In genomic region chr12:53146460-53147050, GRCm38 (mm10) we compare ENCODE assay signal across 8 mouse cellular contexts.
A peak's percentile ranks its signal among the peaks of the same experiment; 100 is the strongest.
DNase-seq lines count a peak whose midpoint lies in the region; TF ChIP-seq lines count a peak whose summit lies in the region.

No protein-coding gene starts in this region.

- no peak for TF ChIP-seq POLR2A in brain, embryonic 14.5 days (IDR thresholded peaks at IDR 0.05; ENCODE audit: borderline replicate concordance, extremely low read depth, insufficient read depth, insufficient read length, poor library complexity, severe bottlenecking)

- TF ChIP-seq CTCF in brain, embryonic 14.5 days (IDR thresholded peaks at IDR 0.05; ENCODE audit: borderline replicate concordance, extremely low read depth, insufficient read depth, insufficient read length) = no peak

- peak; percentile 10 for DNase-seq in heart, adult 8-10 months (ENCODE audit: low spot score)
- DNase-seq in heart, adult 9 months (ENCODE audit: low spot score in 2 of 2) = no peak
- DNase-seq in 3T3-L1 (ENCODE audit: low read depth, low spot score) = peak; percentile 91
- peak; percentile 86 for DNase-seq in brain, embryonic 14.5 days (ENCODE audit: low read depth)
- peak; percentile 38 to 44 for DNase-seq in layer of hippocampus, adult 8-10 months (ENCODE audit: low spot score in 2 of 2)
- DNase-seq in spleen, postnatal 10 days (ENCODE audit: low spot score in 2 of 2) = no peak
- DNase-seq in retina, embryonic 14.5 days (ENCODE audit: low spot score) = no peak
- DNase-seq in embryo, embryonic 9.5 days (ENCODE audit: extremely low spot score) = no peak

Comparison
In these comparisons a context has a peak if more than half of its experiments do, and no peak if none do; other contexts are left out.
1. DNase-seq: peak in heart, adult 8-10 months (single experiment), 3T3-L1 (single experiment), brain, embryonic 14.5 days (single experiment) and layer of hippocampus, adult 8-10 months (2 of 2); none in heart, adult 9 months (0 of 2), spleen, postnatal 10 days (0 of 2), retina, embryonic 14.5 days (single experiment) and embryo, embryonic 9.5 days (single experiment).